Comparison of ENCODE assay signal across 8 mouse cellular contexts in the genomic region with DNA sequence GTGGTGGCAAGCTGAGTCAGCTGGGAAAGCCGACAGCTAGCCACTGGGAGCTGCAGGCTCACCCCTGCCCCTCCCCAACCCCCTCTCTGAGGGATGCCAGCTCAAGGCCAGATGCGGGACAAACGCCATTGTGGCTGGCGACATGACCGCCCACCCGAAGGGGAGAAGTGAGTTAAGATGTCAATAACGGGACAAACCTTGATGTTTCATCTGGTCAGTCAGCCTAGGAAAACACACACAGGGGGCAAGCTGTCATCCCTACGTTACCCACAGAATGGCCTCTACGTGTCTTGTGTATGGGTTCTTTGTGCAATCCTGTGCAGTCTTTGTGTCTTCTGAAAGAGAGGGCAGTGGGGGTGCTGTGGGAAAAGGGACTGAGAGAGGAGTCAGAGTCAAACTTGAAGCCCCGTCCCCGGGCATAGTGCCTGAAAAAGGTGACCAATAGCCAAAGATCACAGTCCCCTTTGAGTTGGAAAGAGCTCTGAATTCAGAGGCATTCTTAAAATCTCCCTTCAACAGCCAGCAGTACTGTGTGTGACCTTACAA. TPM values are rescaled to one million over a fixed set of nuclear protein-coding genes. Genes with fewer than 3 reads are reported as not detected.
DNase-seq lines count a peak whose midpoint lies in the region; ATAC-seq and TF ChIP-seq lines count a peak whose summit lies in the region.

No protein-coding gene starts in this region.

- no peaks in the 10 kb centered on the region for H3K27me3 ChIP-seq in liver, adult 2 months (ENCODE audit: control insufficient read depth, insufficient read depth, low read length)
- no peaks in the 10 kb centered on the region for H3K27me3 ChIP-seq in embryonic facial prominence, embryonic 14.5 days (replicated peaks; ENCODE audit: control insufficient read depth, insufficient read depth, low read length)
- H3K27me3 ChIP-seq in hindbrain, postnatal 0 days (ENCODE audit: insufficient read depth, low read length), result no peaks in the 10 kb centered on the region
- no peaks in the 10 kb centered on the region for H3K27me3 ChIP-seq in midbrain, embryonic 16.5 days (ENCODE audit: control insufficient read depth, insufficient read depth, low read depth, low read length)

- peak overlapping the region; percentile 85 for H3K4me2 ChIP-seq in embryonic facial prominence, embryonic 14.5 days (ENCODE audit: low read depth, low read length)
- peak overlapping the region; percentile 75 for H3K4me2 ChIP-seq in hindbrain, postnatal 0 days (ENCODE audit: low read depth, low read length)
- peak overlapping the region; percentile 75 for H3K4me2 ChIP-seq in midbrain, embryonic 16.5 days (ENCODE audit: low read length)

- WGBS in liver, adult 2 months, result under 1% methylated on average over 11 of the region's 11 CpGs
- 7% methylated on average over 11 of the region's 11 CpGs for whole genome bisulfite sequencing in embryonic facial prominence, embryonic 14.5 days
- 5% methylated on average over 11 of the region's 11 CpGs for WGBS in hindbrain, postnatal 0 days
- WGBS in midbrain, embryonic 16.5 days, result 2% methylated on average over 11 of the region's 11 CpGs

- no peaks in the 10 kb centered on the region for H3K9me3 ChIP-seq in embryonic facial prominence, embryonic 14.5 days (ENCODE audit: control insufficient read depth, low read length)
- no peaks in the 10 kb centered on the region for H3K9me3 ChIP-seq in hindbrain, postnatal 0 days (ENCODE audit: low read length)
- no peaks in the 10 kb centered on the region for H3K9me3 ChIP-seq in midbrain, embryonic 16.5 days (replicated peaks; ENCODE audit: control insufficient read depth, low read length, poor library complexity, severe bottlenecking)

- H3K9ac ChIP-seq in liver, adult 2 months (ENCODE audit: low read depth, low read length), result peak overlapping the region; percentile 73
- peak overlapping the region; percentile 62 for H3K9ac ChIP-seq in embryonic facial prominence, embryonic 14.5 days (ENCODE audit: low read depth, low read length)
- peak overlapping the region; percentile 52 for H3K9ac ChIP-seq in hindbrain, postnatal 0 days (replicated peaks; ENCODE audit: low read length)
- peak overlapping the region; percentile 73 for H3K9ac ChIP-seq in midbrain, embryonic 16.5 days (ENCODE audit: low read depth, low read length)

- no peak for TF ChIP-seq POLR2A in liver, adult 2 months (IDR thresholded peaks at IDR 0.05; ENCODE audit: extremely low read depth, insufficient read depth, low read length)

- peak overlapping the region; percentile 78 for H3K27ac ChIP-seq in liver, adult 2 months (replicated peaks; ENCODE audit: insufficient read depth, low read depth, low read length)
- peak overlapping the region; percentile 91 for H3K27ac ChIP-seq in embryonic facial prominence, embryonic 14.5 days (replicated peaks; ENCODE audit: low read depth, low read length)
- H3K27ac ChIP-seq in hindbrain, postnatal 0 days, result peak overlapping the region; percentile 86
- H3K27ac ChIP-seq in midbrain, embryonic 16.5 days (ENCODE audit: low read length), result peak overlapping the region; percentile 79

- peaks cover 28% of the 10 kb centered on the region for H3K4me1 ChIP-seq in liver, adult 2 months (ENCODE audit: control insufficient read depth, insufficient read depth, low read length)
- peaks cover 30% of the 10 kb centered on the region for H3K4me1 ChIP-seq in embryonic facial prominence, embryonic 14.5 days (ENCODE audit: control insufficient read depth, insufficient read depth, low read length)
- H3K4me1 ChIP-seq in hindbrain, postnatal 0 days (ENCODE audit: insufficient read depth, low read length), result peaks cover 22% of the 10 kb centered on the region
- H3K4me1 ChIP-seq in midbrain, embryonic 16.5 days (ENCODE audit: control insufficient read depth, insufficient read depth, low read length), result peaks cover 22% of the 10 kb centered on the region

- H3K4me3 ChIP-seq in liver, adult 2 months (ENCODE audit: insufficient read depth, low read depth, low read length), result peak overlapping the region; percentile 65
- H3K4me3 ChIP-seq in embryonic facial prominence, embryonic 14.5 days (ENCODE audit: low read depth, low read length), result peak overlapping the region; percentile 45
- H3K4me3 ChIP-seq in hindbrain, postnatal 0 days (ENCODE audit: low read length), result peak overlapping the region; percentile 38
- peak overlapping the region; percentile 41 for H3K4me3 ChIP-seq in midbrain, embryonic 16.5 days (ENCODE audit: low read depth, low read length)

- DNase-seq in liver, adult 2 months (ENCODE audit: extremely low read depth, low read depth, low spot score), result peak; percentile 82
- no peak for DNase-seq in liver
- DNase-seq in embryonic facial prominence, embryonic 14.5 days (ENCODE audit: low spot score), result no peak
- peak; percentile 73 for DNase-seq in hindbrain, postnatal 0 days (ENCODE audit: low spot score)
- DNase-seq in left cerebral cortex, adult 9 months (ENCODE audit: low spot score in 2 of 2), result no peak
- no peak for DNase-seq in spleen, adult 12 weeks (ENCODE audit: low spot score)

- no peak for ATAC-seq in embryonic facial prominence, embryonic 14.5 days (ENCODE audit: low read depth)
- ATAC-seq in hindbrain, postnatal 0 days, result peak; percentile 88
- peak; percentile 76 for ATAC-seq in midbrain, embryonic 16.5 days
- ATAC-seq in activated CD4-positive, CD25-positive, alpha-beta regulatory T cell, adult 4 months, result no peak

- TF ChIP-seq CTCF in liver, adult 2 months (IDR thresholded peaks at IDR 0.05; ENCODE audit: low read depth, low read length), result no peak
- TF ChIP-seq CTCF in hindbrain, postnatal 0 days (IDR thresholded peaks at IDR 0.05; ENCODE audit: low read depth), result no peak

- no peaks in the 10 kb centered on the region for H3K36me3 ChIP-seq in liver, adult 2 months (ENCODE audit: control insufficient read depth, insufficient read depth, low read length)
- no peaks in the 10 kb centered on the region for H3K36me3 ChIP-seq in embryonic facial prominence, embryonic 14.5 days (ENCODE audit: control insufficient read depth, insufficient read depth, low read length)
- no peaks in the 10 kb centered on the region for H3K36me3 ChIP-seq in hindbrain, postnatal 0 days (ENCODE audit: insufficient read depth, low read length)
- no peaks in the 10 kb centered on the region for H3K36me3 ChIP-seq in midbrain, embryonic 16.5 days (ENCODE audit: control insufficient read depth, insufficient read depth, low read length)

- H3K79me2 ChIP-seq in liver, adult 2 months (ENCODE audit: control insufficient read depth, insufficient read depth, low read length), result peaks cover 18% of the 10 kb centered on the region

RNA-seq across cellular contexts. Expression of gene Chd9, which starts 49.4 kb away (rescaled TPM):
- 42.3 and 63.2 TPM in 2 replicates for total RNA-seq in liver, adult 2 months (2014; rRNA removed)
- 51.6 and 88.2 TPM in 2 replicates for polyA plus RNA-seq in liver, adult 2 months (2012; rRNA removed)
- 114 and 123 TPM in 2 replicates for polyA plus RNA-seq in embryonic facial prominence, embryonic 14.5 days (2014; fragmentation: Nextera tagmentation; extraction: Ambion mirVana)
- 87.2 and 112 TPM in 2 replicates for total RNA-seq in hindbrain, postnatal 0 days (2014; rRNA removed)
- polyA plus RNA-seq in hindbrain, postnatal 0 days (2015; fragmentation: Nextera tagmentation; extraction: Ambion mirVana), result 103 and 106 TPM in 2 replicates
- polyA plus RNA-seq in midbrain, embryonic 16.5 days (2015; fragmentation: Nextera tagmentation; extraction: Ambion mirVana), result 68.4 and 80.2 TPM in 2 replicates
- polyA plus RNA-seq in activated CD4-positive, CD25-positive, alpha-beta regulatory T cell, adult 4 months (2017; shearing (Covaris generic)), result 100 to 1,000 TPM; 117 to 118 TPM

Comparison
In these comparisons a context has a peak if more than half of its experiments do, and no peak if none do; other contexts are left out.
1. DNase-seq: peak in liver, adult 2 months (single experiment) and hindbrain, postnatal 0 days (single experiment); none in liver (single experiment), embryonic facial prominence, embryonic 14.5 days (single experiment), left cerebral cortex, adult 9 months (0 of 2) and spleen, adult 12 weeks (single experiment).
2. ATAC-seq: peak in hindbrain, postnatal 0 days (single experiment) and midbrain, embryonic 16.5 days (single experiment); none in embryonic facial prominence, embryonic 14.5 days (single experiment) and activated CD4-positive, CD25-positive, alpha-beta regulatory T cell, adult 4 months (single experiment).
3. Peak in every context shown above with its lines, with median percentiles within 50 percentile points of each other: H3K27ac ChIP-seq, H3K4me3 ChIP-seq, H3K9ac ChIP-seq and H3K4me2 ChIP-seq.